Mouse (Mus musculus) forebrain, postnatal 0 days (tissue): ENCODE measurements at regions not wholly inside any gene's neighbourhood (a gene's known extent, or its start where the extent isn't known, plus 50 kb on each side); places are given as distances from the start of the nearest gene placed in this dataset.

Experiments
- ATAC-seq: fragments of 200-750 bp; cut with Nextera tagmentation; 2 replicates; pipeline ENCODE4 v1.8.0; 2017; ENCODE audit warnings: mild to moderate bottlenecking, moderate library complexity
- DNase-seq: peaks from one replicate; pipeline ENCODE4 v3.0.0-alpha.2; 2015
- H3K27ac ChIP-seq: fragments of 300-500 bp; sonication (generic); 2 replicates; pipeline ENCODE4 v1.5.1; 2014; ENCODE audit warnings: low read depth, mild to moderate bottlenecking, antibody characterized with exemption, low read length, moderate library complexity, mixed read lengths
- H3K27me3 ChIP-seq: fragments of 300-500 bp; sonication (generic); 2 replicates; pipeline ENCODE4 v1.6.1; 2014; ENCODE audit warnings: mild to moderate bottlenecking, low read length, mixed read lengths; ENCODE audit not compliant: insufficient read depth
- H3K36me3 ChIP-seq: fragments of 300-500 bp; sonication (generic); 2 replicates; pipeline ENCODE4 v1.6.1; 2014; ENCODE audit warnings: mild to moderate bottlenecking, moderate library complexity; ENCODE audit not compliant: insufficient read depth
- H3K4me1 ChIP-seq: fragments of 300-500 bp; sonication (generic); 2 replicates; pipeline ENCODE4 v1.6.1; 2014; ENCODE audit warnings: antibody characterized with exemption; ENCODE audit not compliant: insufficient read depth
- H3K4me2 ChIP-seq: fragments of 300-500 bp; sonication (generic); 2 replicates; pipeline ENCODE4 v1.6.1; 2014; ENCODE audit warnings: low read depth, mild to moderate bottlenecking, moderate library complexity
- H3K4me3 ChIP-seq: fragments of 300-500 bp; sonication (generic); 2 replicates; pipeline ENCODE4 v1.5.1; 2014; ENCODE audit warnings: low read depth, low read length, mixed read lengths
- H3K9ac ChIP-seq: fragments of 300-500 bp; sonication (generic); 2 replicates; pipeline ENCODE4 v1.6.1; 2014; ENCODE audit warnings: mild to moderate bottlenecking
- H3K9me3 ChIP-seq: fragments of 300-500 bp; sonication (generic); 2 replicates; pipeline ENCODE4 v1.6.1; 2016; ENCODE audit warnings: low read length
- CTCF ChIP-seq: sonication (generic); IDR thresholded peaks from 2 replicates; pipeline ENCODE4 v1.5.1; 2016; ENCODE audit warnings: antibody characterized with exemption, control low read depth, low read depth
- WGBS: fragments of 180-500 bp; shearing (Covaris S2); extraction: QIAGEN DNeasy Blood & Tissue Kit; methylation state at CpG from one replicate; pipeline ENCODE4 v1.1.7; 2014; 5-methylcytosine and 5-hydroxymethylcytosine counted together

GRCm38 (mm10) chr10:19162104-19162503 lies 146.6 kb upstream of the Tnfaip3 start:
- Histone ChIP-seq H3K9me3 (no peaks in the 10 kb centered on the region), H3K27me3 (no peaks in the 10 kb centered on the region), H3K4me2 (no peak overlapping the region), H3K4me3 (no peak overlapping the region), H3K27ac (no peak overlapping the region), H3K4me1 (no peaks in the 10 kb centered on the region), H3K9ac (no peak overlapping the region), H3K36me3 (no peaks in the 10 kb centered on the region)
- DNase-seq (no peak), ATAC-seq (no peak)
- no peak for TF ChIP-seq CTCF
- 84% methylated on average over 2 of the region's 2 CpGs for WGBS

DNA sequence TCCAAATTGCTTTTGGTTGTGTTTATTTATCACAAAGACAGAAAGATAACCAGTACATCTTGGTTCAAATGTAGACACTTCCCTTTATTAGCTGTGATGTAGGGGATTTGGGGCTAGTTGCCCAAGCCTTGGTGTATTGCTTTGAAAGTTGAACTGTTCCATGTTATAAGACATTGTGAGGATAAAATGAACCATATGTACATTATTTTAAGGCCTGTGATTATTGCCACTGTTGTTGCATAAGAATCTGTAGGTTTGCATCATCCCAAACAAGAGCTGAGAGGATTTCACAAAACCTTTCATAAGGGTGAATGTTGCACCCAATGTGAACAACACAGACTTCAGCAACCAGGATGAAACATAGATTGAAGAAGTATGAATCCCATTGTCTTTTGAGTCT lies 145.7 kb upstream of the Tnfaip3 start:
- no peak overlapping the region for H3K4me3 ChIP-seq
- no peaks in the 10 kb centered on the region for H3K36me3 ChIP-seq
- H3K27ac ChIP-seq: no peak overlapping the region
- H3K9me3 ChIP-seq: no peaks in the 10 kb centered on the region
- no peaks in the 10 kb centered on the region for H3K27me3 ChIP-seq
- no peak for DNase-seq
- ATAC-seq: no peak
- H3K9ac ChIP-seq: no peak overlapping the region
- no peaks in the 10 kb centered on the region for H3K4me1 ChIP-seq
- H3K4me2 ChIP-seq: no peak overlapping the region
- TF ChIP-seq CTCF: no peak

DNA sequence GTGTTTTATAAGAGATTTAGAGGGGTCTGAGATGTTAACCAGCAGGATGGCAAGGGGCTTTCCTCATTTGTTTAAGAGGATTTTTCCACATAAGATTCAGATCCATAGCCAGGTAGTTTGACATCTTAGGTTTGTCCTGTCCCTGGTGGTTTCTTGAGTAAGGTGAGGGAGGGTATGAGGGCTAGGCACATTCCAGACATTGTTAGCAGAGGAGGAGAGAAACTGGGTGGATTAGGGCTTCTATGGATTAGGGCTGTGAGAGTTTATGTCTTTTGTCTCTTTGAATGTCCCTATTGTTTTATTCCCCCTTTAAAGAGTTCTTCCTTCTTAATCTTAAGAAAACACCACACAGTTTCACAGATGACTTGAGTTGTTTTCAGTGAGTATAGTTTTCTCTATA lies 138.6 kb upstream of the Tnfaip3 start:
- H3K36me3 ChIP-seq: no peaks in the 10 kb centered on the region
- H3K9ac ChIP-seq: no peak overlapping the region
- no peaks in the 10 kb centered on the region for H3K4me1 ChIP-seq
- H3K4me3 ChIP-seq: no peak overlapping the region
- no peak overlapping the region for H3K27ac ChIP-seq
- no peak overlapping the region for H3K4me2 ChIP-seq
- ATAC-seq (no peak), DNase-seq (no peak)
- TF ChIP-seq CTCF: no peak
- H3K27me3 ChIP-seq: no peaks in the 10 kb centered on the region
- H3K9me3 ChIP-seq: no peaks in the 10 kb centered on the region

DNA sequence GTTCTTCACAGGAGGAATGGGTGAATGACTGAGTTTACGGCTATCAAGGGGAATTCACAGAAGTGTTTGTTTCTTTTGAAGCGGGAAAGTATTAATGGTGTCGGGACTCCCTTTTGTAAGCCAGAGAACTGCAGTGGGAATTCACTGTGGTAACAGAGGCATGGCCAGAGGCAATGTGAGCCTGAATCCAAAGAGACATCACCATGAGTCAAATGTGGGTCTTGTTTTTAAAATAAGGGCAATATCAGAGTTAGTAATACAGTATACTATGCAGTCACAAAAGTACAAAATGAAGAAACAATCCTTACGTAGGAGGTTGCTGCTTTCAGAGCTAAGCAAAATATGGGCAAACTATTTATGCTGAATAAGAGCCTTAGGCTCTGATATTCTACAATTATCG lies 137.3 kb upstream of the Tnfaip3 start:
- Histone ChIP-seq H3K9ac (no peak overlapping the region), H3K36me3 (no peaks in the 10 kb centered on the region), H3K27me3 (no peaks in the 10 kb centered on the region), H3K4me3 (no peak overlapping the region), H3K27ac (no peak overlapping the region), H3K4me2 (no peak overlapping the region), H3K9me3 (no peaks in the 10 kb centered on the region), H3K4me1 (no peaks in the 10 kb centered on the region)
- DNase-seq (no peak), ATAC-seq (no peak)
- 87% methylated on average over 5 of the region's 5 CpGs for WGBS
- TF ChIP-seq CTCF: no peak

DNA sequence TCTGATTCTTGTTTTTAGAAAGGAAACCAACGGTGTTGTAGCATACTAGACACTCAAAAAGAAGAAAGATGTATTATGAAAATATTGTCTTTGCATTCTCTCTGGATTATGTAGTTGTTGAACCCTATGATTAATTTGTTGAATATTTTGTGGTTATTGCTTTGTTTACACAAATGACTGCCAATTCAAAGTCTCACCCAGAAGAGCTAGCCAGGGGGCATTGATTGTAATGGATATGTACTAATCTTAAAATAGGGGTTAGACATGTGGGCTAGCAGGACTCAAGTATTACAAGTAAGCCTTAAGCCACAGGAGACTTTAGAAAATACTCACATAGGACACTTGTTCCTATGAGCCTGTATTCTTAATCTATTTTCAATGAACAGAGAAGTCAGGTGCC lies 135.3 kb upstream of the Tnfaip3 start:
- H3K4me1 ChIP-seq: no peaks in the 10 kb centered on the region
- no peak overlapping the region for H3K4me2 ChIP-seq
- no peaks in the 10 kb centered on the region for H3K27me3 ChIP-seq
- no peaks in the 10 kb centered on the region for H3K9me3 ChIP-seq
- H3K27ac ChIP-seq: no peak overlapping the region
- ATAC-seq (no peak), DNase-seq (no peak)
- no peaks in the 10 kb centered on the region for H3K36me3 ChIP-seq
- H3K4me3 ChIP-seq: no peak overlapping the region
- no peak overlapping the region for H3K9ac ChIP-seq
- WGBS: 75% methylated on average over 1 of the region's 1 CpGs
- no peak for TF ChIP-seq CTCF

DNA sequence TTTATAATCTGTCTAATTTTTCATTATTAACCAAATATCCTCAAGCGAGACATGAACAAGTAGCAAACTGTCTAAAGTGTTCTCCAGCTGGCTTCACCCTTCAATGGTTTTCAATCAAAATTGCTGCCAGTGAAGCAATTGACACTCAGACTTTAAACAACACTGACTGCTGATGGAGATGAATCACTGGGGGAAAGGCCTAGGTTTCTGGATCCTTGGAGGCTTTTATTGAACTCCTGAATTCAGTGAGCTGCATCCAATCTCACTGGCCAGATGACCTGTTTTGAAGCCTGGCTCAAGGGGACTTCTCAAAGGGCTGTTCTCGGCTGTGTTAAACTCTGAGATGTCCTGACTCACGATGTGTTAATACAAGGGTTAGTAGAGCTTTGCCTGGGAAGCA lies 134.5 kb upstream of the Tnfaip3 start:
- H3K27me3 ChIP-seq: no peaks in the 10 kb centered on the region
- H3K27ac ChIP-seq: no peak overlapping the region
- H3K4me1 ChIP-seq: no peaks in the 10 kb centered on the region
- DNase-seq (no peak), ATAC-seq (no peak)
- H3K9ac ChIP-seq: no peak overlapping the region
- H3K4me3 ChIP-seq: no peak overlapping the region
- H3K36me3 ChIP-seq: no peaks in the 10 kb centered on the region
- no peaks in the 10 kb centered on the region for H3K9me3 ChIP-seq
- TF ChIP-seq CTCF: no peak
- no peak overlapping the region for H3K4me2 ChIP-seq
- 57% methylated on average over 3 of the region's 3 CpGs for WGBS

- Histone ChIP-seq H3K4me3 (no peak overlapping the region), H3K9ac (no peak overlapping the region), H3K9me3 (no peaks in the 10 kb centered on the region), H3K27ac (no peak overlapping the region), H3K4me2 (no peak overlapping the region), H3K27me3 (no peaks in the 10 kb centered on the region), H3K4me1 (no peaks in the 10 kb centered on the region), H3K36me3 (no peaks in the 10 kb centered on the region)
- ATAC-seq: no peak
- WGBS: 80% methylated on average over 4 of the region's 4 CpGs
- no peak for DNase-seq
- no peak for TF ChIP-seq CTCF
Observed at GRCm38 (mm10) chr10:19149196-19149869, 133.9 kb upstream of the Tnfaip3 start.

GRCm38 (mm10) chr10:19141481-19141880 lies 126.0 kb upstream of the Tnfaip3 start:
- Histone ChIP-seq H3K27me3 (no peaks in the 10 kb centered on the region), H3K9me3 (no peaks in the 10 kb centered on the region), H3K9ac (no peak overlapping the region), H3K27ac (no peak overlapping the region), H3K4me1 (no peaks in the 10 kb centered on the region), H3K36me3 (no peaks in the 10 kb centered on the region), H3K4me2 (no peak overlapping the region), H3K4me3 (no peak overlapping the region)
- TF ChIP-seq CTCF: no peak
- WGBS: 87% methylated on average over 3 of the region's 3 CpGs
- ATAC-seq (no peak), DNase-seq (no peak)
